Mouse (Mus musculus): ENCODE data around the gene Bmp6.

GRCm38 (mm10) chr13:38400662-38401061, 55.8 kb downstream of the Bmp6 start:
- TF ChIP-seq CTCF (IDR thresholded peaks at IDR 0.05; ENCODE audit: control insufficient read depth, insufficient read depth, insufficient replicate concordance, low read depth, low read length) (no peak), POLR2A (IDR thresholded peaks at IDR 0.05; ENCODE audit: control insufficient read depth, low read depth, low read length) (no peak)

Measured in testis, adult 2 months (tissue).